Mouse (Mus musculus) retina, adult 2 months (tissue): ENCODE results near the gene Fam98a.

Source experiments
- DNase-seq: peaks from one replicate; pipeline ENCODE4 v3.0.0-alpha.2; 2012; ENCODE audit warnings: low read depth, low spot score

Gene Fam98a

DNA sequence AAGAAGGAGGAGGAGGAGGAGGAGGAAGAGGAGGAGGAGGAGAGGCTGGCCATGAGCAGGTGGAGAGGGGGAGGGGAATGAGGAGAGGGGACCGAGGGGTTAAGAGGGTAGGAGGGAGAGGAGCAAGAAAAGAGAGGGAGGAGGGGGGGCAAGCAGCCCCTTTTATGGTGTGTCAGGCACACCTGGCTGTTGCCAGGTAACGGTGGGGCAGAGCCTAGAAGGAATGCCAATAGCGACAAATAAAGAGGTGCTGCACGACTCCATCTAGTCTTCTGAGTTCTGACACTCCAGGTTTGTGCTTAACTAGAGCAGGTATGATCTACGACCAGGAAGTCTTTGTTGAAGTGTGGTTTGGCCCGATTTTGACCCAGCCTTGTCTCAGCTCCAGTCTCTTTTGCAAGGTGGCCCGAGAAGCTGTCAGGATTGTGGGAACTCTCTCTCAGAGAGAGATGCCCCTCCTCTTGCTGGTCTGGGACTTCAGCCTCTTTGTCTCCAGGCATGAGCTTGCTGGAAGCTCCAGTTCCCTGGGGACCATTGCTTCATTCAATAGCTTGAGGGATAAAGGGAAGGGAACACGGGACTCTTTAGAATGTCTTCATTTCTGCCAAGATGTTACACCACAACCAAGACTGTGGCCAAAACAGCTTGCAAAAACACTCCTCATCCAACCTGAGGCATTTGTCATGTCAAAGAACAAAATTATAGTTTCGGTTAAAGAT is 29.2 kb downstream of the Fam98a start:
- no peak for DNase-seq

DNA sequence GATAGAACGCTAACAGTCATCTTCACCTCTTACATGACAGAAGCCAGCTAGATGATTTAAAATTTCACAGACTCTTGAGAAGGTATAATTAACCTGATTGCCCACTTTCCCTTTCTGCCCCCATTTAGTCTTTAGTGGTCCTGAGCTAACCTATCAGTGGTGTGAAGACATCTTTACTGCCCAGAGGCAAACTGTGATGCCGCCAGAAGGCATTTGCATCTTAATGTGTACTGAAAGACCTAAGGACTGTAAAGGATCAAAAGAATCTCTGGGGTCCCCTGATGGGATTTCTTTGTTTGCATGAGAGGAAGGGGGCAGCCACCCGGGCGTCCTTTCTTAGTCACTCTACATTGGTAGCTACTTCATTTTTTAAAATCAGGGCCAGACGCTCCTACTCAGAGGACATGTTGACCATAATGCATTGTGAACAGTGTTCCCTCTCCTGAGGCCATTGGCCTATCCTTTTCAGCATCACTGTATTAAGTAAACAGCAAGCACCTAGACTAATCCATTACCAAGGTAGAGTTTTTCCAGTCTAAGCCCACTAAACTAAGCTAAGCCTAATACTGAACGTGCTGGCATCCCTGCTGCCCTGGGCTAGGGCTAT is 30.4 kb downstream of the Fam98a start:
- DNase-seq: no peak

DNA sequence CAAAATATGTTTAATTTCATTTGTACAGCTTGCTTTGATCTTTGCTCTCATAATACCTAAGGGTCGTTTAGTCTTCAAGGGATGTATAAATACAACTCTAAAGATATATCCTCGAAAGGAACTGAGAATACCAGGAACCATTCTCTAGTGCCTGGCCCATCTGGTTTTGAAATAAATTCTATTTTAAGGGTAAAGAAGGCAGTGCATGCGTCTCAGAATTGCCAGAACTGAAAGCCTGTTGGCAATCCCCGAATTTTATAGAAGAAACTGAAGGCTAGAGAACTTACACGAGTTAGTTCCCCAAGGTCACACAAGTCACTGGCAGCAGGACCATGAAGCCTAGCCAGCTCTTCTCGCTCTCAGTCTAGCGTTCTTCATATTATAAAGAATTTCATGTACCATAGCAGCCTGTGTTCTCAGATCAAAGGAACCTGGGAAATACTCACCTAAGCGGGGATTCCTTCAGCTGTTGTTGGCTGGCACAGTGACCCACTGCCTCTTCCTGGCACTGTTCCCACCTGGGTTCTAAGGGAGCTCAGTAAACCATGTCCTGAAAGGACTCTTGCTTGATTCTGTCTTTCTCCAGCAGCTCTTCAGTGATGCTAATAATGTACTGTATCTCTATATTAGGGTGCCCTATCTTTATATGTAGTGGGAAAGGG is 32.4 kb downstream of the Fam98a start:
- no peak for DNase-seq

DNA sequence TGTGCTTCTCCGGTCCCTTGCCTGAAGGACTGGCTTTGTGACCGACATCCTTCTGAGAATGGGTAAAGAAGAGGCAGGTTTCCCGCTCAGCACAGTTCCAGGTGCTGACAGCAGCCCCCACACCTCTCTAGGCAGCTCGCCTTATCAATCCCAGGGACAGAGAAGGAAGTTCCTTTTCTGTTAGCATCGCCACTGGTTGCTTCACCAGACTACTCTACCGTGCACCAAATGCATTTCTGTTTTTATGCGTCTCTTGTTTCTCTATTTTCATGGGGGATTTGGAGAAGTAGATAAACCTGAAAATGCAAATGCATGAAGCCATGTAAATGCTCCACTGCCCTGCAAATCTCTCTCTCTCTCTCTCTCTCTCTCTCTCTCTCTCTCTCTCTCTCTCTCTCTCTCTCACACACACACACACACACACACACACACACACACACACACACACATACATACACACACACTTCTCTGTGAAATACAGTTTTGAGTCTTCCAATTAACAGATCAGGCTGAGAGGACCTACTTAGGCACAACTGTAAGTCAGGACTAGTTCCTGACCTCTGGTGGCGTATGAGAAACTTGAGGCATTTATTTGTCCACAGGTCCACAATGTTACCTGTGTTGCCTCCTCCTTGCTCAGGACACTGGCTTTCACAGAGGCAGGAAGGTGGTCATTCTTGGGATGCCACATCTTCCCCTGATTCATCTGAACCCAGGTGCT is 33.4 kb downstream of the Fam98a start:
- DNase-seq: no peak

DNA sequence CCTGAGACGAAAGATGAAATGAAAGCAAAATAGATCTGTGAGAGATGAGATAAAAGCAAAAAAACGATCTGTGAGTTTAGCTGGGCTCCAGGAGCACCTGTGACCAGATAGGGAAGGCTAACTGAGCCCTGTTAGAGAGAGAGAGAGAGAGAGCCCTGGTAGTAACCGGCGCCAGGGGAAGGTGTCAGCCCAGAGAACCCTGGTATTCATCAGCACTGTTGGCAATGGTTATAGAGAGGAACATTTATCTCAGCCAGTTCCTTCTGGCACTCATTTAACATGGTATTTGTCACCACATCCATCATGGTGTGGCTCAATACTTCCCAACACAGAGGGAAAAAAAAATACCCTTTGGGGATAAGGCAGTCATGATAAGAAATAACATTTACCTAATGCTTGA is 35.2 kb downstream of the Fam98a start:
- no peak for DNase-seq

DNA sequence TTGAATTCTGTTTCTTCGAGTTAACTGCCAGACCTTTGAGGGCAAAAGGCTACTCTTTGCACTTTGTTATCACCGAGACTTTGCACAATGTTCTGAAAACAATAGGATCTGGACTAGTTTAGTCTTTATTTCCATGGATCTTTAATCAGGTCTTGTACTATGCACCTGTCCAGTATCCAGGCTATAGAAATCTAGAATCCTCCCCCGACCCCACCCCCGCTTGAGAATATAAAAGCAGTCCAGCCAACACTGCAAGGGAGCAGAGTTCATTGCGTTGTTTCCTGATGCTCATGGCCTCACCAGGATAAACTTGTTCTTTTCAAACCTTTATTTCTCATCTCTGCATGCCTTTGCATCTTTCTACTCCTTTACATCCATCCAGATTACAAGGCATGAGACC is 42.5 kb downstream of the Fam98a start:
- DNase-seq: no peak

DNA sequence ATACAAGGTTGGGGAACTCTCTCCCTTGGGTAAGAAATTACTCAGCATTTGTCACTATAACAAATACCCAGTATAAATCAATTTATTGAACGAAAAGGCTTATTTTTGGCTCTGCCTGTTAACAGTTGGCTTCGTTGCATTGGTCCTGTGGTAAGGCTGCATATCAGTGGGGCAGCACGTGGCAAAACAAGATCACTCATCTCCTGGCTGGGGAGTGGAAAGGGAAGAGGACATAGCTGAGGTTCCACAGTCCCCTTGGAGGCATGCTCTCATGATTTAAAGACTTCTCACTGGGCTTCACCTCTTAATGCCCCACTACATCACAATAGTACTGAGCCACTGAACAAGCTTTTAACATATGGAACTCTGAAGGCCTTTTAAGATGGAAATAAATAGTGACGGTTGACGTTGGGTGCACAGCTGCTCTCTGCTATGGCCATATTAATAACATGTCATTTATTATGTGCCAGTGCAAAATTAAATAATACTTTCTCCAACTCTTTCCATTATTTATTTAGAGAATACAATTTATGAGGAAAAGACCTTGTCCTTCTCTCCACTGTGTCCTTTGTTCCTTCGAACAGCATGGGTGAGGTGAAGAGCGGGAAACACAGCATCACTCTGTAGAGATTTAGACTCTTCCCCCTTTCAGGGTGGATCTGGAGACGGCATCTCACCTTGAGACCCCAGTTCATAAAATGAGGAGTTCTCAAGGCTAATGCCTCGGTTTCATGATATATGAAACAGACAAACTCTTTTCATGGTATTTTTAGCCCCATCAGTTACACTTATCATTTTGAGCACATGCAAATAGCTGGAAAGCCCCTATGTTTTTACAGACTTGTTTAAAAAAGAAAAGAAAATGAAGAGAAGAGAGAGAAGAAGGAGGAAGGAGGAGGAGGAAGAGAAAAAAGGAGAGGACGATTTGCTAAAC is 44.8 kb downstream of the Fam98a start:
- no peak for DNase-seq

DNA sequence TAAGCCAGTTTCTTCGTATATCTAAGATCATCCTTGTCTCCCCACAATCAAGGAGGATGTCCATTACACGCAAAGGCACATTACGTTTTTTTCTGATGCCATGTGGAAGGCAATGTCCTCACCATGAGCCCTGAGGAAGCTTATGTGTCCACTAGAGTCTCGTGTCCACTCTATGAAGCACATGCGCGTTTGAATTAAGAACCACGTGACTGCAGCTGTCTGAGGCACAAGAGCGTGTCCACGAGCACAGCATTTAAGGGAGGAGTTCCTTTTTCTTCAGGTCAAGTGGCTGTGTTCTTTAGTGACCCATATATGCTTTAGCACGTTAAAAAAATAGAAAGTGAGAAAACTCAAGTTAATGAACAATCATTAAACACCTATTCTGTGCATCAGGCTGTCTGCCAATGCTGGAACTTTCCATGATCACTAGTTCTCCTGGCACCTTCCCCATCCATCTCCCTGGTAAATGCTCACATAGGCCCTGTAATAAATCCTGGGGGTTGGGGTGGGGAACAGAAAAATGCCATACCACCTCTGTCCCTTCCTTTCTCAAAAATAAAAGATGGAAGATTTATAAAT is 45.6 kb downstream of the Fam98a start:
- no peak for DNase-seq

DNA sequence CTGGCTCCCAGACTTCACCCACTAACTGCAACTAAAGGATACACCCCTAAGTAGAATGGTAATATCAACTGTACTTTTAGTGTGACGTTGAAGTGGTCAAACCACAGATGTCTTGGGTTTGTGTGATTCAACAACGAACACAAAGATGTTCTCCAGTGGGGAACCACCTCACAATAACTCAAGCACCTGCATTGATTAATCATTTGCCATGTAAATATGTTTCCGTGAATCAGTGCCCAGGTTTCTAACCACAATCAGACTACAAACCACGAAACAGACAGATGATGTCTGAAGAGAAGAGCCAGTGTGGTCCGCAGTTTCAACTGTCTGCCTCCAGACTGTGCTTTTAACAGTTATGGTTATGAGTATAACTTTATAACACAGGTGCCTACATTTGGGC is 46.7 kb downstream of the Fam98a start:
- no peak for DNase-seq

DNA sequence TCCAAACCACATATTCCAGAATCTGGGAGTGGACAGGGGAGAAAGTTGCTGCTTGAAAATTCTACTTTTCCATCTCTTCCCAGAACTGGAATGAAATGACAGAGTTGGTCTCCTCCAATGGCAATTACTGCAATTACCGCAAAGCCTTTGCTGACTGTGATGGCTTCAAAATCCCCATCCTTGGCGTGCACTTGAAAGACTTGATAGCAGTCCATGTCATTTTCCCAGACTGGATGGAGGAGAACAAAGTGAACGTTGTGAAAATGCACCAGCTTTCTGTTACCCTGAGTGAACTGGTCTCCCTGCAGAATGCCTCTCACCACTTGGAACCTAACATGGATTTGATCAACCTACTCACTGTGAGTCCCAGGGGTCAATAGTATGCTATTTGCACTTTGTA is 48.7 kb downstream of the Fam98a start:
- DNase-seq: no peak

DNA sequence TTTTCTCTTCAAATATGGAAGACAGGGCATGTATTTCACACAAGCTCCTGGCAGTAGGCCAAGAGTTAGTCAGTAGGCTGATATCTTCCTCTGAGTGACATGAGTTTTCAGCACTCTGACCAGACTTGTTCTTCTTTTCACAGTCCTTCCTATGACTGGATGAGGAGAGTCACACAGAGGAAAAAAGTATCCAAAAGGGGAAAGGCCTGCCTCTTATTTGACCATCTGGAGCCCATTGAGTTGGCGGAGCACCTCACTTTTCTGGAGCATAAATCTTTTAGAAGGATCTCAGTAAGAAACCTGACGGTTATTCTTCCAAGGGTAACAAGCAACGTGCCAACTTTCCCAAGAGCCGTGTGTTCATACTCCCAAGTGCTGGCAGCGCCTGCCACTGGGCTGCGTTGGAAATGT is 53.5 kb downstream of the Fam98a start:
- DNase-seq: no peak

DNA sequence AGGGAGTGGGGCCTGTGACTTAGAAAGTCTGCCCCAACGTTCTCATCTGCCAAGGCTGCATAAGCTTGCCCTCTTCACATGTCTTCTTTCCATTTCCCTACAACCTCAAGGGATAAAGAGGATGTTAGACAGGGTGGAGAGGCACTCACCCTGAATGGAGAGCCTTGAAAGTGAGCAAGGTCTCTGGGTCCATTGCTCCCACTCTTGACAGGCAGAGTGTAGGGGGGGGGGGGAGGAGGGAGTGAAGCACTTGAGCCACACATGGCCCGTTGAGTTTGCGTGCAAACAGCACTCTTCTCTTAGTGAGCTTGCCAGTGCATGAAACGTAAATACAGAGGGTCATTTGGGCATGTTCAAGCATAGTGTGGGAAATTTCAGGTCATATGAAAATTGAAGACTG is 56.5 kb downstream of the Fam98a start:
- DNase-seq: no peak
